Mouse (Mus musculus) frontal cortex, postnatal 25 days (tissue): Measurements from ENCODE around the gene Esp1.
"Not testable (repeated sequence)": the region's sequence is repeated elsewhere in the genome, so short reads cannot be mapped to it uniquely, and the experiment has no call there.

Experiments
- DNase-seq, 2 experiments: peaks; one replicate each; pipeline ENCODE4 v3.0.0; 2022; ENCODE audit warnings: low spot score in 2 of 2

The Esp1 gene

GRCm38 (mm10) chr17:40726820-40727219, at the start of gene Esp1:
Gene Esp1, plus strand, starts transcription at chr17:40727120.
- DNase-seq, result no peak

- DNase-seq, result no peak
Observed at GRCm38 (mm10) chr17:40716273-40716672, 10.6 kb upstream of the Esp1 start.

- DNase-seq, result not testable (repeated sequence)
Observed at GRCm38 (mm10) chr17:40717055-40717454, 9.9 kb upstream of the Esp1 start.

GRCm38 (mm10) chr17:40731296-40731695, 4.4 kb downstream of the Esp1 start:
- no peak for DNase-seq

DNA sequence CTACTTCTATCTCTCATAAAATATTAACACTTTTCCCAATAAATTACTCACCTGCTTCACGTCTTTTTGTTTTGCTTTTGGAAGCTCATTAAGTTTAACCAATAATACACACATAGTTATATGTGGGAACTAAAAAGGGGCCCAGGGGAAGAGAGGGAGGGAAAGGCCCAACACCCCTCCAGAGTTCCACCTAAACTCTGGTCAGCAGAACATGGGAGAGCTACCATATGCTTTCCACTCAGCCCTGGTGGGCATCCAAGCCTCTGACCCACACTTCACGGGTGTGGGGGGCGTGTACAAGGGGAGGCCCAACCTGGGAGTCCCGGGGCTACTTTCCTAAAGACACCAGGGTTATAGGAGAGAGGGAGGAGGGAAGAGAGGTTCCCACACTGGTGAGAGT, 4.8 kb downstream of the Esp1 start:
- no peak for DNase-seq

GRCm38 (mm10) chr17:40763662-40764061, 36.7 kb downstream of the Esp1 start:
- DNase-seq, result no peak

DNA sequence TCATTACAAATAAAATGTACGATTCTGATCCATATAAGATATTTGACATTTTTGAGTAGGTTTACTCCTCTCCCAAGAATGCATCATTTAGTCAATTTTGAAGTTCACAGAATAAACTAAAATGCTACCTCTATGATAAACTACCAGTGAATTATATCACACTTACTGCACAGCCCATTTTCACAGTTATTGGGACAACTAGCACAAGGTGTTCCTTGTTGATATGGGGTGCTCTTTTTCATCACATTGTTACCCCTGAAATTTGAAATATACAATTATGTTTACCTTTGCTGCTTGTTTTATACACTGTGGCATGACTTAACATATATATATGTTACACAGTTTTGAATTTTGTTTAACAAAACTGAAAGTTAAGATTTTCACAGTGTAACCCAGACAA, 40.2 kb downstream of the Esp1 start:
- no peak for DNase-seq
